Mouse (Mus musculus) G1E (cell line): ENCODE data around the gene Ndufb6. TPM values are rescaled to one million over a fixed set of nuclear protein-coding genes. Genes with fewer than 3 reads are reported as not detected.

Experiments
- ATAC-seq: 2 replicates; pipeline ENCODE4 v1.8.0; 2016; ENCODE audit warnings: mild to moderate bottlenecking; ENCODE audit not compliant: insufficient number of reproducible peaks, poor library complexity, low FRiP score, severe bottlenecking; ENCODE audit errors: extremely low read depth
- DNase-seq: peaks from one replicate; pipeline ENCODE4 v3.0.0; 2012; ENCODE audit warnings: low spot score
- H3K27me3 ChIP-seq: 2 replicates; pipeline ENCODE4 v1.6.1; 2012; ENCODE audit warnings: mild to moderate bottlenecking, low read length, inconsistent platforms; ENCODE audit not compliant: insufficient read depth
- H3K36me3 ChIP-seq: replicated peaks from 2 replicates; pipeline ENCODE3; 2012; ENCODE audit warnings: mild to moderate bottlenecking, inconsistent platforms
- H3K4me1 ChIP-seq: 2 replicates; pipeline ENCODE4 v1.6.1; 2012; ENCODE audit warnings: low read depth, low read length, inconsistent platforms, mixed read lengths; ENCODE audit not compliant: insufficient read depth
- H3K4me3 ChIP-seq: 2 replicates; pipeline ENCODE4 v1.5.1; 2012; ENCODE audit warnings: low read depth, mild to moderate bottlenecking, inconsistent platforms, low read length, moderate library complexity, mixed read lengths
- H3K9me3 ChIP-seq: replicated peaks from 2 replicates; pipeline ENCODE4 v1.6.1; 2012; ENCODE audit warnings: inconsistent platforms
- CTCF ChIP-seq: IDR thresholded peaks from 2 replicates; pipeline ENCODE4 v1.5.1; 2012; ENCODE audit warnings: low read depth, low read length, inconsistent platforms, mixed read lengths
- GATA1 ChIP-seq: IDR thresholded peaks from 2 replicates; pipeline ENCODE4 v1.6.1; 2012; ENCODE audit warnings: borderline replicate concordance, low read length, inconsistent platforms, mixed read lengths
- POLR2AphosphoS5 ChIP-seq: IDR thresholded peaks from 2 replicates; pipeline ENCODE4 v1.6.1; 2012; ENCODE audit warnings: low read depth, low read length, inconsistent platforms; ENCODE audit not compliant: insufficient replicate concordance
- polyA plus RNA-seq: library from polyadenylated mRNA; stranded (reverse); fragments of >175 nt; gene quantifications from 2 replicates; pipeline ENCODE4 v1.2.3, GENCODE M21; 2012
- total RNA-seq, 2 experiments: library from RNA; stranded (forward) in 1 of 2; stranded (reverse) in 1 of 2; fragments of 200-1000 nt in 1 of 2; fragments of >200 nt in 1 of 2; fragmentation: Nextera tagmentation in 1 of 2; gene quantifications; 2 replicates each; pipeline ENCODE4 v1.2.3; 2014 to 2017

Gene Ndufb6
- total and polyA plus RNA-seq, 3 experiments, result 37.4 to 177 (median 82.0) TPM

DNA sequence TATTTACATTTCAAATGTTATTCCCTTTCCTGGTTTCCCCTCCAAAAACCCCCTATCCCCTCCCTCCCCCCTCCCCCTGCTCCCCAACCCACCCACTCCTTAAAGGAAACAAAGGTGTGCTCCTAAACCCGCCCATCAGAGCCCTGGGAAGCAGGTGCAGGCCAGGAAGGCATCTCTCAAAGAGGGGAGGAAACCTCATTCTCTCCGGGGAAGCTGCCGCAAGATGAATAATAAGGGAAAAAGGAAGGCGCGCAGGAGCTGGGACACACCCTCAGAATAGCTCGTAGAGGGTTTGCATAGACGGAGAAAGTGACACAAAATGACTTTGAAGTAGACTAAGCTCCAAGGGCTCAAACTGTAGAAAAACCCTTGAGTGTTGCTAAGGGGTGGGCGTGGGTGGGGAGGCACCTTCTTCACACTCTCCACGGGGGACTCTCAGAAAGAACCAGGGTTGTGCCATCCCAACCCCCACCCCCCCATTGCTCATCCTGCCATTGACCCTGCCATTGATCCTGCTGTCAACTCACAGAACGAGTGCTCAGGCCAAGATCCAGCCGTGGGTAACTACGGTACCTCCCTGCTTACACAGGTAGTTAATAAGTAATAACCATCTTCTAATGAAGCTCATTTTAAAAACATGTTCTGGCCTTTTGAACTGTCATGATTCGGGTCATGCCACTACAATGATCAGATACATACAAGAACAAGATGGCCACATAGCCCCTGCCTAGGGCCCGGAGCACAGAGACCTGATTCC is 58.0 kb downstream of the Ndufb6 start:
- TF ChIP-seq POLR2AphosphoS5 (no peak), CTCF (no peak), GATA1 (no peak)
- H3K36me3 ChIP-seq, result no peaks in the 10 kb centered on the region
- H3K27me3 ChIP-seq, result peaks cover 12% of the 10 kb centered on the region
- peaks cover 12% of the 10 kb centered on the region for H3K4me1 ChIP-seq
- H3K4me3 ChIP-seq, result no peak overlapping the region
- ATAC-seq, result no peak
- DNase-seq, result no peak
- no peaks in the 10 kb centered on the region for H3K9me3 ChIP-seq

Other genes with a start within 250 kb of the Ndufb6 start
- 133 and 144 TPM in 2 replicates for gene Aco1, start 136.3 kb downstream of the Ndufb6 start, total RNA-seq (2014; fragmentation: Nextera tagmentation)
- gene Aco1, start 136.3 kb downstream of the Ndufb6 start, total RNA-seq (2017), result 119 and 120 TPM in 2 replicates
- gene Aco1, start 136.3 kb downstream of the Ndufb6 start, polyA plus RNA-seq, result 28.4 and 34.1 TPM in 2 replicates
- 26.6 and 29.2 TPM in 2 replicates for gene Ddx58, start 39.6 kb downstream of the Ndufb6 start, total RNA-seq (2014; fragmentation: Nextera tagmentation)
- gene Ddx58, start 39.6 kb downstream of the Ndufb6 start, total RNA-seq (2017), result 14.1 and 16.1 TPM in 2 replicates
- gene Ddx58, start 39.6 kb downstream of the Ndufb6 start, polyA plus RNA-seq, result 0.43 and 0.68 TPM in 2 replicates
- 8.5 and 9.9 TPM in 2 replicates for gene Smim27, start 9.8 kb downstream of the Ndufb6 start, total RNA-seq (2014; fragmentation: Nextera tagmentation)
- 9.2 and 13.4 TPM in 2 replicates for gene Smim27, start 9.8 kb downstream of the Ndufb6 start, total RNA-seq (2017)
- 14.1 and 18.2 TPM in 2 replicates for gene Smim27, start 9.8 kb downstream of the Ndufb6 start, polyA plus RNA-seq
- gene Topors, start 9.6 kb downstream of the Ndufb6 start, total RNA-seq (2014; fragmentation: Nextera tagmentation), result 35.0 and 40.4 TPM in 2 replicates
- 54.8 and 59.3 TPM in 2 replicates for gene Topors, start 9.6 kb downstream of the Ndufb6 start, total RNA-seq (2017)
- gene Topors, start 9.6 kb downstream of the Ndufb6 start, polyA plus RNA-seq, result 8.7 and 9.9 TPM in 2 replicates
- not detected in 2 replicates for gene Tmem215, start 192.8 kb upstream of the Ndufb6 start, total RNA-seq (2014; fragmentation: Nextera tagmentation)
- gene Tmem215, start 192.8 kb upstream of the Ndufb6 start, total RNA-seq (2017), result 0.06 and 0.16 TPM in 2 replicates
- gene Tmem215, start 192.8 kb upstream of the Ndufb6 start, polyA plus RNA-seq, result not detected in 2 replicates